Mouse (Mus musculus) cortical plate, adult 2 months (tissue): ENCODE measurements around the gene Mansc4.

Experiments
- CTCF ChIP-seq: fragments of 200-500 bp; IDR thresholded peaks from 2 replicates; pipeline ENCODE4 v1.5.1; 2011; ENCODE audit warnings: mild to moderate bottlenecking, control low read depth, low read length; ENCODE audit not compliant: insufficient read depth; ENCODE audit errors: extremely low read depth
- POLR2A ChIP-seq: fragments of 200-500 bp; IDR thresholded peaks from 2 replicates; pipeline ENCODE4 v1.6.1; 2011; ENCODE audit warnings: mild to moderate bottlenecking, low read length, control low read depth; ENCODE audit not compliant: insufficient read depth; ENCODE audit errors: extremely low read depth

- no peak for TF ChIP-seq CTCF
- TF ChIP-seq POLR2A = no peak
These were observed 31.4 kb upstream of the Mansc4 start for GRCm38 (mm10) chr6:147118190-147118589.
